Mouse (Mus musculus): ENCODE measurements at regions not wholly inside any gene's neighbourhood (a gene's known extent, or its start where the extent isn't known, plus 50 kb on each side); places are given as distances from the start of the nearest gene placed in this dataset.

DNA sequence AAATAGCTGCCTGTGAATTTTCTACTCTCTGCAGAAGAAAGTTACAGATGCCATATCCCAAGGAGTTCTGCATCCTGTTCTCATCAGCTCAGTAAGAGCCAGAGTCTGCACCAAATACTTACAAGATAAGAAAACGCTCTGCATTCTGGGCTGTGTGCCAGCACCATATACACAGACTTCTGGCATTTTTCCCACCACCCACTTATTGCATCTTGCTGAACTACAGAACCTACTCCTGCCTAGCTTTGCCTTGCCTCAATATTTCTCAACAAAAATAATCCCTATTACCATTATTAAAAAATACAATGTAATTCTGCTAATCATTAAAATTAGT lies 69.0 kb downstream of the Gm21897 start:
- no peak for TF ChIP-seq CTCF (IDR thresholded peaks at IDR 0.05)
- peak; percentile 77 for TF ChIP-seq EP300 (IDR thresholded peaks at IDR 0.05)
